Mouse (Mus musculus) hindbrain, embryonic 11.5 days (tissue): ENCODE measurements around the gene Daglb. TPM values are rescaled to one million over a fixed set of nuclear protein-coding genes. Genes with fewer than 3 reads are reported as not detected.

Source experiments
- ATAC-seq: fragments of 200-750 bp; cut with Nextera tagmentation; 2 replicates; pipeline ENCODE4 v1.8.0; 2017; ENCODE audit warnings: mild to moderate bottlenecking, moderate TSS enrichment, moderate library complexity; ENCODE audit not compliant: low FRiP score
- DNase-seq: peaks from one replicate; pipeline ENCODE4 v3.0.0-alpha.2; 2015; ENCODE audit warnings: low spot score
- H3K27ac ChIP-seq: fragments of 300-500 bp; sonication (generic); 2 replicates; pipeline ENCODE4 v1.5.1; 2014; ENCODE audit warnings: mild to moderate bottlenecking, low read depth, low read length
- H3K27me3 ChIP-seq: fragments of 300-500 bp; sonication (generic); 2 replicates; pipeline ENCODE4 v1.6.1; 2014; ENCODE audit warnings: mild to moderate bottlenecking, low read length, moderate library complexity, mixed read lengths; ENCODE audit not compliant: control insufficient read depth, insufficient read depth
- H3K36me3 ChIP-seq: fragments of 300-500 bp; sonication (generic); 2 replicates; pipeline ENCODE4 v1.6.1; 2014; ENCODE audit warnings: mild to moderate bottlenecking, low read length, moderate library complexity, mixed read lengths; ENCODE audit not compliant: control insufficient read depth, insufficient read depth
- H3K4me1 ChIP-seq: fragments of 300-500 bp; sonication (generic); replicated peaks from 2 replicates; pipeline ENCODE4 v1.6.1; 2014; ENCODE audit warnings: low read length, mixed read lengths; ENCODE audit not compliant: control insufficient read depth, insufficient read depth
- H3K4me2 ChIP-seq: fragments of 300-500 bp; sonication (generic); replicated peaks from 2 replicates; pipeline ENCODE4 v1.6.1; 2014; ENCODE audit warnings: mild to moderate bottlenecking, low read depth, low read length
- H3K4me3 ChIP-seq: fragments of 300-500 bp; sonication (generic); 2 replicates; pipeline ENCODE4 v1.5.1; 2014; ENCODE audit warnings: low read depth, low read length
- H3K9ac ChIP-seq: fragments of 300-500 bp; sonication (generic); 2 replicates; pipeline ENCODE4 v1.6.1; 2014; ENCODE audit warnings: low read depth, low read length
- H3K9me3 ChIP-seq: fragments of 300-500 bp; sonication (generic); 2 replicates; pipeline ENCODE4 v1.6.1; 2016; ENCODE audit warnings: low read length; ENCODE audit not compliant: control insufficient read depth
- WGBS: fragments of 180-500 bp; shearing (Covaris S2); extraction: QIAGEN DNeasy Blood & Tissue Kit; methylation state at CpG from one replicate; pipeline ENCODE4 v1.1.7; 2014; 5-methylcytosine and 5-hydroxymethylcytosine counted together
- polyA plus RNA-seq: library from polyadenylated mRNA; unstranded; fragments of >200 nt; fragmentation: Nextera tagmentation; extraction: Ambion mirVana; gene quantifications from 2 replicates; pipeline ENCODE4 v1.2.1, GENCODE M21; 2014

Daglb gene
- polyA plus RNA-seq, 1 experiment from 2014 or later, result 12.2 TPM

- H3K4me2 ChIP-seq, result no peak overlapping the region
- H3K27me3 ChIP-seq, result no peaks in the 10 kb centered on the region
- WGBS, result 70% methylated on average over 3 of the region's 3 CpGs
- H3K4me3 ChIP-seq, result no peak overlapping the region
- H3K9me3 ChIP-seq, result no peaks in the 10 kb centered on the region
- H3K9ac ChIP-seq, result no peak overlapping the region
- H3K36me3 ChIP-seq, result peaks cover 13% of the 10 kb centered on the region; the same call in 1 of the 2 replicates
- no peak overlapping the region for H3K27ac ChIP-seq
- no peaks in the 10 kb centered on the region for H3K4me1 ChIP-seq
- ATAC-seq (no peak), DNase-seq (peak; percentile 45)
These were observed 40.1 kb downstream of the Daglb start for GRCm38 (mm10) chr5:143504453-143504852.

- ATAC-seq, result no peak
- H3K36me3 ChIP-seq, result peaks cover 13% of the 10 kb centered on the region; the same call in 1 of the 2 replicates
- no peaks in the 10 kb centered on the region for H3K4me1 ChIP-seq
- H3K27me3 ChIP-seq, result no peaks in the 10 kb centered on the region
- H3K4me3 ChIP-seq, result no peak overlapping the region
- DNase-seq, result no peak
- WGBS, result 93% methylated on average over 8 of the region's 8 CpGs
- H3K27ac ChIP-seq, result no peak overlapping the region
- no peaks in the 10 kb centered on the region for H3K9me3 ChIP-seq
- H3K9ac ChIP-seq, result no peak overlapping the region
- no peak overlapping the region for H3K4me2 ChIP-seq
These were observed 40.7 kb downstream of the Daglb start for GRCm38 (mm10) chr5:143505056-143505455.

GRCm38 (mm10) chr5:143505545-143505944 is 41.2 kb downstream of the Daglb start:
- Histone ChIP-seq H3K27ac (no peak overlapping the region), H3K27me3 (no peaks in the 10 kb centered on the region), H3K4me2 (no peak overlapping the region), H3K4me1 (no peaks in the 10 kb centered on the region), H3K4me3 (no peak overlapping the region), H3K36me3 (peaks cover 13% of the 10 kb centered on the region; the same call in 1 of the 2 replicates), H3K9ac (no peak overlapping the region), H3K9me3 (no peaks in the 10 kb centered on the region)
- DNase-seq (no peak), ATAC-seq (no peak)
- WGBS, result 89% methylated on average over 7 of the region's 7 CpGs

- WGBS, result 84% methylated on average over 9 of the region's 9 CpGs
These were observed 44.9 kb downstream of the Daglb start for GRCm38 (mm10) chr5:143509294-143509693.

GRCm38 (mm10) chr5:143509737-143510136 is 45.4 kb downstream of the Daglb start:
- Histone ChIP-seq H3K4me1 (no peaks in the 10 kb centered on the region), H3K9ac (no peak overlapping the region), H3K9me3 (no peaks in the 10 kb centered on the region), H3K4me3 (no peak overlapping the region), H3K36me3 (peaks cover 9% of the 10 kb centered on the region; the same call in 1 of the 2 replicates), H3K27ac (no peak overlapping the region), H3K4me2 (no peak overlapping the region), H3K27me3 (no peaks in the 10 kb centered on the region)
- WGBS, result 83% methylated on average over 11 of the region's 11 CpGs
- no peak for DNase-seq
- ATAC-seq, result no peak

More at GRCm38 (mm10) chr5:143509294-143509693, 44.9 kb downstream of the Daglb start:
- no peak overlapping the region for H3K9ac ChIP-seq
- no peaks in the 10 kb centered on the region for H3K27me3 ChIP-seq
- H3K4me1 ChIP-seq, result no peaks in the 10 kb centered on the region
- no peak for DNase-seq
- ATAC-seq, result no peak
- peaks cover 13% of the 10 kb centered on the region; the same call in 1 of the 2 replicates for H3K36me3 ChIP-seq
- H3K9me3 ChIP-seq, result no peaks in the 10 kb centered on the region
- H3K4me3 ChIP-seq, result no peak overlapping the region
- no peak overlapping the region for H3K27ac ChIP-seq
- H3K4me2 ChIP-seq, result no peak overlapping the region

GRCm38 (mm10) chr5:143511577-143511976 is 47.2 kb downstream of the Daglb start:
- ATAC-seq (no peak), DNase-seq (no peak)
- H3K4me3 ChIP-seq, result no peak overlapping the region
- WGBS, result 84% methylated on average over 4 of the region's 4 CpGs
- H3K27ac ChIP-seq, result no peak overlapping the region
- peaks cover 8% of the 10 kb centered on the region; the same call in 1 of the 2 replicates for H3K36me3 ChIP-seq
- no peaks in the 10 kb centered on the region for H3K9me3 ChIP-seq
- no peaks in the 10 kb centered on the region for H3K4me1 ChIP-seq
- H3K9ac ChIP-seq, result no peak overlapping the region
- H3K4me2 ChIP-seq, result no peak overlapping the region
- H3K27me3 ChIP-seq, result no peaks in the 10 kb centered on the region

- Histone ChIP-seq H3K4me1 (no peaks in the 10 kb centered on the region), H3K27ac (no peak overlapping the region), H3K4me2 (no peak overlapping the region), H3K27me3 (no peaks in the 10 kb centered on the region), H3K36me3 (peaks cover 5% of the 10 kb centered on the region; the same call in 1 of the 2 replicates), H3K4me3 (no peak overlapping the region), H3K9ac (no peak overlapping the region), H3K9me3 (no peaks in the 10 kb centered on the region)
- DNase-seq, result no peak
- 91% methylated on average over 4 of the region's 4 CpGs for WGBS
- no peak for ATAC-seq
These were observed 47.9 kb downstream of the Daglb start for GRCm38 (mm10) chr5:143512305-143512704.

GRCm38 (mm10) chr5:143514878-143515277 is 50.5 kb downstream of the Daglb start:
- H3K36me3 ChIP-seq, result peaks cover 5% of the 10 kb centered on the region; the same call in 1 of the 2 replicates

GRCm38 (mm10) chr5:143517005-143517404 is 52.6 kb downstream of the Daglb start:
- DNase-seq (no peak), ATAC-seq (no peak)
- Histone ChIP-seq H3K27ac (no peak overlapping the region), H3K9me3 (no peaks in the 10 kb centered on the region), H3K27me3 (no peaks in the 10 kb centered on the region), H3K9ac (no peak overlapping the region), H3K4me1 (no peaks in the 10 kb centered on the region), H3K4me3 (no peak overlapping the region), H3K36me3 (peaks cover 5% of the 10 kb centered on the region; the same call in 1 of the 2 replicates), H3K4me2 (no peak overlapping the region)
- 92% methylated on average over 11 of the region's 11 CpGs for WGBS

More at GRCm38 (mm10) chr5:143514878-143515277, 50.5 kb downstream of the Daglb start:
- H3K9ac ChIP-seq, result no peak overlapping the region
- DNase-seq (no peak), ATAC-seq (no peak)
- no peak overlapping the region for H3K4me3 ChIP-seq
- no peaks in the 10 kb centered on the region for H3K4me1 ChIP-seq
- no peaks in the 10 kb centered on the region for H3K9me3 ChIP-seq
- no peak overlapping the region for H3K27ac ChIP-seq
- H3K4me2 ChIP-seq, result no peak overlapping the region
- 92% methylated on average over 5 of the region's 5 CpGs for WGBS
- H3K27me3 ChIP-seq, result no peaks in the 10 kb centered on the region
